Mouse (Mus musculus): ENCODE results near the gene Adgrl1. TPM values are rescaled to one million over a fixed set of nuclear protein-coding genes. Genes with fewer than 3 reads are reported as not detected.
A peak's percentile ranks its signal among the peaks of the same experiment; 100 is the strongest.

Adgrl1 gene
- total RNA-seq, 1 experiment, result 119 TPM

GRCm38 (mm10) chr8:83921558-83921957, 21.7 kb downstream of the Adgrl1 start:
- H3K36me3 ChIP-seq (ENCODE audit: control insufficient read depth, insufficient read depth, low read length, poor library complexity, severe bottlenecking), result peaks cover 56% of the 10 kb centered on the region
- H3K4me3 ChIP-seq (ENCODE audit: insufficient read depth in 1 of 2, low read depth in 1 of 2, low read length in 2 of 2, poor library complexity in 1 of 2, severe bottlenecking in 1 of 2), result no peak overlapping the region
- no peak overlapping the region for H3K9ac ChIP-seq (ENCODE audit: insufficient read depth, low read depth, low read length, poor library complexity, severe bottlenecking)
- no peak overlapping the region for H3K27ac ChIP-seq (ENCODE audit: insufficient read depth, low read depth, low read length, poor library complexity, severe bottlenecking)
- no peak for TF ChIP-seq CHD2 (IDR thresholded peaks at IDR 0.05; ENCODE audit: low read depth, low read length)
- TF ChIP-seq MAFK (IDR thresholded peaks at IDR 0.05; ENCODE audit: insufficient read depth, low read depth, low read length), result no peak
- TF ChIP-seq HCFC1 (IDR thresholded peaks at IDR 0.05; ENCODE audit: borderline replicate concordance, insufficient read depth, low read length), result no peak
- TF ChIP-seq ZC3H11A (IDR thresholded peaks at IDR 0.05; ENCODE audit: borderline replicate concordance, low read depth, low read length), result peak; percentile 39; the same call in 1 of the 2 replicates
- no peak for TF ChIP-seq ZNF384 (IDR thresholded peaks at IDR 0.05; ENCODE audit: low read depth, low read length)
- peak; percentile 74 for DNase-seq (ENCODE audit: low read depth, low spot score)
- 0 out of 4 replicates have a peak, but pooled peaks cover 0 to 2% of the 10 kb centered on the region in 2 experiments for H3K4me1 ChIP-seq (ENCODE audit: control insufficient read depth in 2 of 2, insufficient read depth in 2 of 2, low read length in 2 of 2, poor library complexity in 1 of 2)
- in situ Hi-C loops (cut with MboI; ENCODE audit: low sequenced_read_pairs in 2 of 2, unreplicated experiment in 2 of 2), result no loop called here
- H3K9me3 ChIP-seq (ENCODE audit: control insufficient read depth, insufficient read depth, low read depth, low read length), result no peaks in the 10 kb centered on the region

GRCm38 (mm10) chr8:83922727-83923126, 22.8 kb downstream of the Adgrl1 start:
- DNase-seq (ENCODE audit: low read depth, low spot score), result no peak
- Histone ChIP-seq H3K36me3 (ENCODE audit: control insufficient read depth, insufficient read depth, low read length, poor library complexity, severe bottlenecking) (peaks cover 56% of the 10 kb centered on the region), H3K4me1 (ENCODE audit: control insufficient read depth in 2 of 2, insufficient read depth in 2 of 2, low read length in 2 of 2, poor library complexity in 1 of 2) (0 out of 4 replicates have a peak, but pooled peaks cover 0 to 2% of the 10 kb centered on the region in 2 experiments), H3K9ac (ENCODE audit: insufficient read depth, low read depth, low read length, poor library complexity, severe bottlenecking) (no peak overlapping the region), H3K9me3 (ENCODE audit: control insufficient read depth, insufficient read depth, low read depth, low read length) (no peaks in the 10 kb centered on the region), H3K27ac (ENCODE audit: insufficient read depth, low read depth, low read length, poor library complexity, severe bottlenecking) (no peak overlapping the region), H3K4me3 (ENCODE audit: insufficient read depth in 1 of 2, low read depth in 1 of 2, low read length in 2 of 2, poor library complexity in 1 of 2, severe bottlenecking in 1 of 2) (no peak overlapping the region)
- TF ChIP-seq ZC3H11A (IDR thresholded peaks at IDR 0.05; ENCODE audit: borderline replicate concordance, low read depth, low read length), result no peak
- TF ChIP-seq HCFC1 (IDR thresholded peaks at IDR 0.05; ENCODE audit: borderline replicate concordance, insufficient read depth, low read length), result no peak
- no peak for TF ChIP-seq CHD2 (IDR thresholded peaks at IDR 0.05; ENCODE audit: low read depth, low read length)
- no peak for TF ChIP-seq MAFK (IDR thresholded peaks at IDR 0.05; ENCODE audit: insufficient read depth, low read depth, low read length)
- TF ChIP-seq ZNF384 (IDR thresholded peaks at IDR 0.05; ENCODE audit: low read depth, low read length), result no peak
- in situ Hi-C loops (cut with MboI; ENCODE audit: low sequenced_read_pairs in 2 of 2, unreplicated experiment in 2 of 2), result no loop called here

GRCm38 (mm10) chr8:83924585-83924984, 24.7 kb downstream of the Adgrl1 start:
- TF ChIP-seq ZC3H11A (IDR thresholded peaks at IDR 0.05; ENCODE audit: borderline replicate concordance, low read depth, low read length), result no peak
- TF ChIP-seq CHD2 (IDR thresholded peaks at IDR 0.05; ENCODE audit: low read depth, low read length), result no peak
- no peak for TF ChIP-seq HCFC1 (IDR thresholded peaks at IDR 0.05; ENCODE audit: borderline replicate concordance, insufficient read depth, low read length)
- TF ChIP-seq MAFK (IDR thresholded peaks at IDR 0.05; ENCODE audit: insufficient read depth, low read depth, low read length), result no peak
- no peak for TF ChIP-seq ZNF384 (IDR thresholded peaks at IDR 0.05; ENCODE audit: low read depth, low read length)
- H3K36me3 ChIP-seq (ENCODE audit: control insufficient read depth, insufficient read depth, low read length, poor library complexity, severe bottlenecking), result peaks cover 64% of the 10 kb centered on the region

GRCm38 (mm10) chr8:83926266-83926665, 26.4 kb downstream of the Adgrl1 start:
- in situ Hi-C loops (cut with MboI; ENCODE audit: low sequenced_read_pairs in 2 of 2, unreplicated experiment in 2 of 2), result no loop called here
- TF ChIP-seq HCFC1 (IDR thresholded peaks at IDR 0.05; ENCODE audit: borderline replicate concordance, insufficient read depth, low read length), result no peak
- no peak for TF ChIP-seq MAFK (IDR thresholded peaks at IDR 0.05; ENCODE audit: insufficient read depth, low read depth, low read length)
- no peak for TF ChIP-seq ZNF384 (IDR thresholded peaks at IDR 0.05; ENCODE audit: low read depth, low read length)
- TF ChIP-seq CHD2 (IDR thresholded peaks at IDR 0.05; ENCODE audit: low read depth, low read length), result no peak
- no peak for TF ChIP-seq ZC3H11A (IDR thresholded peaks at IDR 0.05; ENCODE audit: borderline replicate concordance, low read depth, low read length)
- no peak for DNase-seq (ENCODE audit: low read depth, low spot score)
- Histone ChIP-seq H3K27ac (ENCODE audit: insufficient read depth, low read depth, low read length, poor library complexity, severe bottlenecking) (no peak overlapping the region), H3K4me1 (ENCODE audit: control insufficient read depth in 2 of 2, insufficient read depth in 2 of 2, low read length in 2 of 2, poor library complexity in 1 of 2) (peaks cover 0 to 6% of the 10 kb centered on the region in 2 experiments; a peak in 1 of 4 replicates), H3K9ac (ENCODE audit: insufficient read depth, low read depth, low read length, poor library complexity, severe bottlenecking) (no peak overlapping the region), H3K9me3 (ENCODE audit: control insufficient read depth, insufficient read depth, low read depth, low read length) (no peaks in the 10 kb centered on the region), H3K4me3 (ENCODE audit: insufficient read depth in 1 of 2, low read depth in 1 of 2, low read length in 2 of 2, poor library complexity in 1 of 2, severe bottlenecking in 1 of 2) (no peak overlapping the region), H3K36me3 (ENCODE audit: control insufficient read depth, insufficient read depth, low read length, poor library complexity, severe bottlenecking) (peaks cover 71% of the 10 kb centered on the region)

More at GRCm38 (mm10) chr8:83924585-83924984, 24.7 kb downstream of the Adgrl1 start:
- DNase-seq (ENCODE audit: low read depth, low spot score), result no peak
- in situ Hi-C loops (cut with MboI; ENCODE audit: low sequenced_read_pairs in 2 of 2, unreplicated experiment in 2 of 2), result no loop called here
- H3K9ac ChIP-seq (ENCODE audit: insufficient read depth, low read depth, low read length, poor library complexity, severe bottlenecking), result no peak overlapping the region
- H3K4me1 ChIP-seq (ENCODE audit: control insufficient read depth in 2 of 2, insufficient read depth in 2 of 2, low read length in 2 of 2, poor library complexity in 1 of 2), result peaks cover 0 to 6% of the 10 kb centered on the region in 2 experiments; a peak in 1 of 4 replicates
- H3K27ac ChIP-seq (ENCODE audit: insufficient read depth, low read depth, low read length, poor library complexity, severe bottlenecking), result no peak overlapping the region
- no peaks in the 10 kb centered on the region for H3K9me3 ChIP-seq (ENCODE audit: control insufficient read depth, insufficient read depth, low read depth, low read length)
- H3K4me3 ChIP-seq (ENCODE audit: insufficient read depth in 1 of 2, low read depth in 1 of 2, low read length in 2 of 2, poor library complexity in 1 of 2, severe bottlenecking in 1 of 2), result no peak overlapping the region
